Mouse (Mus musculus) hindbrain, postnatal 0 days (tissue): ENCODE results near the gene Tymp. TPM values are rescaled to one million over a fixed set of nuclear protein-coding genes. Genes with fewer than 3 reads are reported as not detected.

Experiments used
- ATAC-seq: fragments of 200-750 bp; cut with Nextera tagmentation; 2 replicates; pipeline ENCODE4 v1.8.0; 2017; ENCODE audit warnings: mild to moderate bottlenecking, moderate TSS enrichment, moderate library complexity
- DNase-seq: peaks from one replicate; pipeline ENCODE4 v3.0.0-alpha.2; 2015; ENCODE audit warnings: low spot score
- H3K27ac ChIP-seq: fragments of 300-500 bp; sonication (generic); 2 replicates; pipeline ENCODE4 v1.5.1; 2014; ENCODE audit warnings: mild to moderate bottlenecking
- H3K27me3 ChIP-seq: fragments of 300-500 bp; sonication (generic); 2 replicates; pipeline ENCODE4 v1.6.1; 2014; ENCODE audit warnings: low read length, mixed read lengths; ENCODE audit not compliant: insufficient read depth
- H3K36me3 ChIP-seq: fragments of 300-500 bp; sonication (generic); 2 replicates; pipeline ENCODE4 v1.6.1; 2014; ENCODE audit warnings: low read length, mixed read lengths; ENCODE audit not compliant: insufficient read depth
- H3K4me1 ChIP-seq: fragments of 300-500 bp; sonication (generic); 2 replicates; pipeline ENCODE4 v1.6.1; 2014; ENCODE audit warnings: antibody characterized with exemption, low read length, mixed read lengths; ENCODE audit not compliant: insufficient read depth
- H3K4me2 ChIP-seq: fragments of 300-500 bp; sonication (generic); 2 replicates; pipeline ENCODE4 v1.6.1; 2014; ENCODE audit warnings: low read depth, mild to moderate bottlenecking, low read length, moderate library complexity, mixed read lengths
- H3K4me3 ChIP-seq: fragments of 300-500 bp; sonication (generic); 2 replicates; pipeline ENCODE4 v1.5.1; 2014; ENCODE audit warnings: low read length
- H3K9ac ChIP-seq: fragments of 300-500 bp; sonication (generic); replicated peaks from 2 replicates; pipeline ENCODE4 v1.6.1; 2014; ENCODE audit warnings: mild to moderate bottlenecking, low read length, moderate library complexity, mixed read lengths
- H3K9me3 ChIP-seq: fragments of 300-500 bp; sonication (generic); 2 replicates; pipeline ENCODE4 v1.6.1; 2016; ENCODE audit warnings: low read length, mixed read lengths
- CTCF ChIP-seq: IDR thresholded peaks from 2 replicates; pipeline ENCODE4 v1.5.1; 2016; ENCODE audit warnings: antibody characterized with exemption, control low read depth, low read depth
- WGBS: fragments of 180-500 bp; shearing (Covaris S2); extraction: QIAGEN DNeasy Blood & Tissue Kit; methylation state at CpG from one replicate; pipeline ENCODE4 v1.1.7; 2014; 5-methylcytosine and 5-hydroxymethylcytosine counted together
- polyA plus RNA-seq: library from polyadenylated mRNA; unstranded; fragments of >200 nt; fragmentation: Nextera tagmentation; extraction: Ambion mirVana; gene quantifications from 2 replicates; pipeline ENCODE4 v1.2.1, GENCODE M21; 2015
- total RNA-seq: library from RNA; depleted of rRNA; stranded (reverse); fragments of >200 nt; gene quantifications from 2 replicates; pipeline ENCODE4 v1.2.3, GENCODE M21; 2014

The Tymp gene
- total and polyA plus RNA-seq, 2 experiments from 2014 or later, result 3.6 to 8.9 TPM

DNA sequence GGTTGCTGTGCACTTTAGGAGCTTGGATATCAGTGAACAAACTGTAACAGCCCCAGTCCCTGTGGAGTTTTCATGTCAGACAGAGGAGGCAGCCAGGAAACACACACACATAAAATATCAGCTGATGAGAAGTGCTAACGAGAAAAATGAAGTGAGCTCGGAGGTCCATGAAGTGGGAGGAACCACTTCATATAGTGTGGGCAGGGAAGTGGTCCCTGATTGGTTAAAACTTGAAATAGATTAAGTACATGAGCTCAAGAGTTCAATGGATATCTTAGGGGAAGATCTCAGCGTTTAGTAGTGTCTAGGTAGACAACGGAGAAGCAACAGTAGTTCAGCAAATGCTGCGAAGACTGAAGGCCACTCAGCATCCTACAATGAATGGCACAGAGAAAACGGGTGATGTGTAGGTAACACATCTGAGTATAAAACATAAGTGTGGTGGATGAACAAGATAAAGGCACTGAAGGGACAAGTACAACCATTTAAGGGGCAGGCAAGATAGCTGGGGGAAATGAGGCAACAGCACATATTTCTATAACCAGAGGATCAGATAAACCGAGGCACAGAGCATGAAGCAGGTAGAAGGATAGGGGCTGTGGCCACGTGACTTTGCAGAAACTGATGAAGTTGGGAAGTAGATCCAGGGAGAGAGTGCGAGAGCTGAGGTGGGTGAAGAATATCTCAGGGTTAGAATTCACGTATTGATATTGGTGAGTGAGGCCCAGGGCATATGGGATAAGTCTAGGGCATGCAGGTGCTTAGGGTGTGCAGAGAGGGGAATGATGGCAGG, 28.2 kb upstream of the Tymp start:
- H3K4me3 ChIP-seq, result no peak overlapping the region
- H3K9ac ChIP-seq, result no peak overlapping the region
- TF ChIP-seq CTCF, result no peak
- 86% methylated on average over 10 of the region's 10 CpGs for WGBS
- peaks cover 5% of the 10 kb centered on the region for H3K9me3 ChIP-seq
- H3K27ac ChIP-seq, result no peak overlapping the region
- ATAC-seq (no peak), DNase-seq (no peak)
- no peak overlapping the region for H3K4me2 ChIP-seq
- H3K4me1 ChIP-seq, result no peaks in the 10 kb centered on the region
- no peaks in the 10 kb centered on the region for H3K27me3 ChIP-seq
- H3K36me3 ChIP-seq, result no peaks in the 10 kb centered on the region

DNA sequence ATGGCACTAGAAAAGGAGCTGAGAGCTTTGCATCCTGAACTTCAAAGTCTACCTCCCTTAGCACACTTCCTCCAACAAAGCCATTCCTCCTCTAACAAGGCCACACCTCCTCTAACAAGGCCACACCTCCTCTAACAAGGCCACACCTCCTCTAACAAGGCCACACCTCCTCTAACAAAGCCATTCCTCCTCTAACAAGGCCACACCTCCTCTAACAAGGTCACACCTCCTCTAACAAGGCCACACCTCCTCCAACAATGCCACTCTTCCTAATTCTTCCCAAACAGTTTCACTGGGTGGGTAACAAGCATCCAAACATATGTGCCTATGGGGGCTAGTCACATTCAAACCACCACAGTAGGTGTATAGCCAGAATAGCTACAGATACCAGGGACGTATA, 25.6 kb upstream of the Tymp start:
- ATAC-seq, result no peak
- no peak for TF ChIP-seq CTCF
- Histone ChIP-seq H3K4me3 (no peak overlapping the region), H3K4me2 (no peak overlapping the region), H3K27ac (no peak overlapping the region), H3K27me3 (no peaks in the 10 kb centered on the region), H3K4me1 (no peaks in the 10 kb centered on the region), H3K9me3 (no peaks in the 10 kb centered on the region; the same call in 1 of the 2 replicates), H3K9ac (no peak overlapping the region), H3K36me3 (no peaks in the 10 kb centered on the region)
- no peak for DNase-seq
- WGBS, result 82% methylated on average over 1 of the region's 1 CpGs

GRCm38 (mm10) chr15:89399716-89400115, 22.9 kb upstream of the Tymp start:
- no peak for TF ChIP-seq CTCF
- H3K27ac ChIP-seq, result no peak overlapping the region
- ATAC-seq, result no peak
- H3K4me3 ChIP-seq, result no peak overlapping the region
- H3K4me1 ChIP-seq, result no peaks in the 10 kb centered on the region
- H3K36me3 ChIP-seq, result no peaks in the 10 kb centered on the region
- WGBS, result 44% methylated on average over 1 of the region's 1 CpGs
- H3K4me2 ChIP-seq, result no peak overlapping the region
- H3K9ac ChIP-seq, result no peak overlapping the region
- no peak for DNase-seq
- no peaks in the 10 kb centered on the region for H3K9me3 ChIP-seq
- H3K27me3 ChIP-seq, result no peaks in the 10 kb centered on the region

DNA sequence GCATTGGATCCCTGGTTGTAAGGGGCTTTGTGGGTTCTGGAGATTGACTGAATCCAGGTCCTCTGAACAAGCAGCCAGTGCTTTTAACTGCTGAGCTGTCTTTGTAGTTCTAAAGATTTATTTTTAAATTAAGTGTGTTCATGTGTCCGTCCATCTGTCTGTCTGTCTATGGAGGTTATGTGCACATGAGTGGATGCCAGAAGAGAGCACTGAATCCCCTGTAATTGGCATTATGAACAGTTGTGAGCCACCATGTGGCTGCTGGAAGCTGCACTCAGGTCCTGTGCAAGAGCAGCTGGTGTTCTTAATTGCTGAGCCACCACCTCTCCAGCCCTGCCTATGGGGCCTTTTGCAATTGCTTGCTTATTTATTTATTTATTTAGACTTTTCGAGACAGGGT, 21.3 kb upstream of the Tymp start:
- H3K27me3 ChIP-seq, result no peaks in the 10 kb centered on the region
- ATAC-seq (peak; percentile 67; the same call in 1 of the 2 replicates), DNase-seq (peak; percentile 30)
- no peaks in the 10 kb centered on the region for H3K36me3 ChIP-seq
- H3K4me2 ChIP-seq, result no peak overlapping the region
- H3K4me3 ChIP-seq, result no peak overlapping the region
- WGBS, result 53% methylated on average over 2 of the region's 2 CpGs
- no peak overlapping the region for H3K27ac ChIP-seq
- no peaks in the 10 kb centered on the region for H3K4me1 ChIP-seq
- H3K9ac ChIP-seq, result no peak overlapping the region
- TF ChIP-seq CTCF, result no peak
- H3K9me3 ChIP-seq, result no peaks in the 10 kb centered on the region

- DNase-seq (no peak), ATAC-seq (no peak)
- Histone ChIP-seq H3K27me3 (no peaks in the 10 kb centered on the region), H3K36me3 (no peaks in the 10 kb centered on the region), H3K9ac (no peak overlapping the region), H3K4me2 (no peak overlapping the region), H3K4me3 (no peak overlapping the region), H3K9me3 (no peaks in the 10 kb centered on the region), H3K4me1 (no peaks in the 10 kb centered on the region), H3K27ac (no peak overlapping the region)
- WGBS, result 88% methylated on average over 4 of the region's 4 CpGs
- TF ChIP-seq CTCF, result no peak
Observed at GRCm38 (mm10) chr15:89396883-89397282, 20.0 kb upstream of the Tymp start.

DNA sequence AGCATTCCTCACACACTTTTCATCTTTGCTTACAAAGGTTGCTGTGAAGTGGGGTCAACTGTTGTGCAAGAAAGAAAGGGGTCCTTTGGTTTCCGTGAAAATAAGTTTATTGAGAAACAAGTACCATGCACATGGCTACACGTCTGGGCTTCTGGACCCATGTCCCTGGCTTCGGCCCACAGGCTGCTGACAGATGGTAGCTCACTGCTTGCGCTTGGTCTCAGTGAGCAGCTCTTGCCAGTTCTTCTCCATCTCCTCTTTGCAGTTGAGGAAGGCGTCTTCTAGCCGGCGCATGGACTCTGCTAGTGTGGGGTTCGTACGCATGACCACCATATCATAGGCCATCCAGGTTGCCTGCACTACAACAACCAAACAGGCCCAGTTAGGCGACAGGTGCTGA, 13.2 kb upstream of the Tymp start:
- no peak for TF ChIP-seq CTCF
- no peak overlapping the region for H3K4me2 ChIP-seq
- DNase-seq (no peak), ATAC-seq (no peak)
- H3K27ac ChIP-seq, result no peak overlapping the region
- no peaks in the 10 kb centered on the region for H3K36me3 ChIP-seq
- H3K9me3 ChIP-seq, result no peaks in the 10 kb centered on the region
- no peaks in the 10 kb centered on the region for H3K27me3 ChIP-seq
- WGBS, result 82% methylated on average over 10 of the region's 10 CpGs
- H3K4me1 ChIP-seq, result no peaks in the 10 kb centered on the region
- H3K9ac ChIP-seq, result no peak overlapping the region
- no peak overlapping the region for H3K4me3 ChIP-seq

DNA sequence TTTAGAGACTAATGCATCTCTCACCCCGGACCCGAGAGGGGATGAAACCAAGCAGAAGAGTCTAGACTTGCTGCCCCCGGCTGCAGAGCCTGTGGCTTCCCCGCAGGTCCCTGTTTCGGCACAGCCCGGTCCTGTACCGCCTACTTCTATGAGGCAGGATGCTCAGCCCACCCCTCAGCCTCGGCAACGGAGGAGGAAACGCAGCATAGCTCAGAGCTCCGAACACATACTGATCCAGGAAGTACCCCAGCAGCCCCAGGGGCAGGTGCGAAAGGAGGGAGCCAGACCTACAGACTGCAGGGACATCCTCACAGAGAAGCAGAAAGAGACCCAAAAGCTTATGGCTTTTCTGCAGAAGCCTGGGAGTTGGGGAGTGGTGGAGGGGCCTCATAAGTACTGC, 10.3 kb upstream of the Tymp start:
- H3K4me2 ChIP-seq, result no peak overlapping the region
- ATAC-seq, result no peak
- 43% methylated on average over 12 of the region's 12 CpGs for WGBS
- H3K27me3 ChIP-seq, result no peaks in the 10 kb centered on the region
- H3K27ac ChIP-seq, result no peak overlapping the region
- TF ChIP-seq CTCF, result no peak
- no peak for DNase-seq
- H3K4me1 ChIP-seq, result no peaks in the 10 kb centered on the region
- no peak overlapping the region for H3K4me3 ChIP-seq
- H3K9ac ChIP-seq, result no peak overlapping the region
- H3K36me3 ChIP-seq, result no peaks in the 10 kb centered on the region
- no peaks in the 10 kb centered on the region for H3K9me3 ChIP-seq
